Mouse (Mus musculus) G1E (cell line): ENCODE measurements at regions not wholly inside any gene's neighbourhood (a gene's known extent, or its start where the extent isn't known, plus 50 kb on each side); places are given as distances from the start of the nearest gene placed in this dataset.

ENCODE experiments used
- CTCF ChIP-seq: IDR thresholded peaks from 2 replicates; pipeline ENCODE4 v1.5.1; 2012; ENCODE audit warnings: low read depth, low read length, inconsistent platforms, mixed read lengths
- GATA2 ChIP-seq: IDR thresholded peaks from 2 replicates; pipeline ENCODE4 v1.6.1; 2012; ENCODE audit warnings: low read depth, low read length, inconsistent platforms, borderline replicate concordance

- no peak for TF ChIP-seq CTCF
- TF ChIP-seq GATA2, result no peak
Observed at GRCm38 (mm10) chr4:142578536-142578935, 339.3 kb upstream of the Kazn start.
